Mouse (Mus musculus) myocyte (in vitro differentiated cells): ENCODE data around the gene Nalcn. TPM values are rescaled to one million over a fixed set of nuclear protein-coding genes. Genes with fewer than 3 reads are reported as not detected.

Source experiments
- H3K27me3 ChIP-seq: one replicate; pipeline ENCODE4 v1.6.1; 2011; ENCODE audit not compliant: control insufficient read depth, insufficient read depth, insufficient read length
- H3K36me3 ChIP-seq: one replicate; pipeline ENCODE4 v1.6.1; 2011; ENCODE audit not compliant: control insufficient read depth, insufficient read depth
- H3K4me2 ChIP-seq: one replicate; pipeline ENCODE4 v1.6.1; 2011; ENCODE audit warnings: low read depth, control low read depth
- H3K4me3 ChIP-seq: one replicate; pipeline ENCODE4 v1.5.1; 2011; ENCODE audit warnings: mild to moderate bottlenecking, control low read depth, moderate library complexity
- H3K79me2 ChIP-seq: one replicate; pipeline ENCODE4 v1.6.1; 2011; ENCODE audit not compliant: control insufficient read depth, insufficient read depth
- H3ac ChIP-seq: one replicate; pipeline ENCODE4 v1.6.1; 2011; ENCODE audit not compliant: control insufficient read depth, insufficient read length
- CEBPB ChIP-seq: IDR thresholded peaks from 2 replicates; pipeline ENCODE4 v1.6.1; 2011; ENCODE audit warnings: mild to moderate bottlenecking, moderate library complexity; ENCODE audit not compliant: poor library complexity, insufficient read depth, severe bottlenecking
- E2F4 ChIP-seq: IDR thresholded peaks from one replicate; pipeline ENCODE4 v1.6.1; 2011; ENCODE audit warnings: mild to moderate bottlenecking, control low read depth, moderate library complexity; ENCODE audit not compliant: insufficient read depth
- MAX ChIP-seq: IDR thresholded peaks from one replicate; pipeline ENCODE4 v1.6.1; 2011; ENCODE audit warnings: low read depth, mild to moderate bottlenecking, control low read depth
- MYOD1 ChIP-seq, 3 experiments: IDR thresholded peaks; one replicate each; pipeline ENCODE4 v1.6.1; 2011; ENCODE audit warnings: control low read depth in 2 of 3, low read depth in 2 of 3, mild to moderate bottlenecking in 2 of 3, moderate library complexity in 1 of 3; ENCODE audit not compliant: insufficient read length in 2 of 3, control insufficient read depth in 1 of 3
- MYOG ChIP-seq, 3 experiments: IDR thresholded peaks; one replicate each; pipeline ENCODE4 v1.6.1; 2011; ENCODE audit warnings: control low read depth in 2 of 3, low read depth in 2 of 3, mild to moderate bottlenecking in 2 of 3; ENCODE audit not compliant: insufficient read length in 2 of 3, control insufficient read depth in 1 of 3, insufficient read depth in 1 of 3
- POLR2A ChIP-seq: IDR thresholded peaks from one replicate; pipeline ENCODE4 v1.6.1; 2011; ENCODE audit warnings: low read depth, mild to moderate bottlenecking, control low read depth, moderate library complexity; ENCODE audit not compliant: insufficient read length
- POLR2AphosphoS2 ChIP-seq: IDR thresholded peaks from one replicate; pipeline ENCODE4 v1.6.1; 2011; ENCODE audit warnings: low read depth, control low read depth; ENCODE audit not compliant: insufficient read length
- REST ChIP-seq: IDR thresholded peaks from one replicate; pipeline ENCODE4 v1.6.1; 2011; ENCODE audit warnings: mild to moderate bottlenecking, control low read depth, moderate library complexity; ENCODE audit not compliant: insufficient read depth, insufficient read length
- SRF ChIP-seq: IDR thresholded peaks from one replicate; pipeline ENCODE4 v1.6.1; 2011; ENCODE audit warnings: low read depth; ENCODE audit not compliant: control insufficient read depth, insufficient read length
- TCF12 ChIP-seq: IDR thresholded peaks from one replicate; pipeline ENCODE4 v1.6.1; 2011; ENCODE audit warnings: mild to moderate bottlenecking, control low read depth; ENCODE audit not compliant: poor library complexity, insufficient read depth, severe bottlenecking
- TCF3 ChIP-seq: IDR thresholded peaks from one replicate; pipeline ENCODE4 v1.6.1; 2011; ENCODE audit warnings: low read depth, control low read depth; ENCODE audit not compliant: insufficient read length
- USF1 ChIP-seq: IDR thresholded peaks from one replicate; pipeline ENCODE4 v1.6.1; 2011; ENCODE audit warnings: low read depth, mild to moderate bottlenecking, control low read depth, moderate library complexity
- polyA plus RNA-seq: library from polyadenylated mRNA; unstranded; fragments of >200 nt; fragmentation: generic; extraction: Trizol; gene quantifications from one replicate; pipeline ENCODE4 v1.2.1, GENCODE M21; 2012; ENCODE audit warnings: missing spikeins

Nalcn gene
- polyA plus RNA-seq, 1 experiment, result 0.01 TPM

GRCm38 (mm10) chr14:123587412-123587811 is 39.5 kb downstream of the Nalcn start:
- no peak for TF ChIP-seq MAX
- TF ChIP-seq TCF3, result no peak
- TF ChIP-seq MYOD1 (IDR thresholded peaks at IDR 0.05; ENCODE audit: control insufficient read depth in 1 of 3, insufficient read length in 2 of 3, low read depth in 2 of 3), result no peak
- TF ChIP-seq USF1, result no peak
- TF ChIP-seq TCF12, result no peak
- no peak for TF ChIP-seq SRF
- TF ChIP-seq MYOG (IDR thresholded peaks at IDR 0.05; ENCODE audit: control insufficient read depth in 1 of 3, insufficient read depth in 1 of 3, insufficient read length in 2 of 3, low read depth in 2 of 3), result no peak
- no peak for TF ChIP-seq E2F4
- no peak for TF ChIP-seq POLR2AphosphoS2
- no peak for TF ChIP-seq POLR2A
- TF ChIP-seq CEBPB, result no peak
- H3K27me3 ChIP-seq, result no peaks in the 10 kb centered on the region
- H3K36me3 ChIP-seq, result no peaks in the 10 kb centered on the region
- no peak overlapping the region for H3K4me3 ChIP-seq
- no peak overlapping the region for H3ac ChIP-seq
- no peak overlapping the region for H3K4me2 ChIP-seq
- H3K79me2 ChIP-seq, result no peaks in the 10 kb centered on the region

DNA sequence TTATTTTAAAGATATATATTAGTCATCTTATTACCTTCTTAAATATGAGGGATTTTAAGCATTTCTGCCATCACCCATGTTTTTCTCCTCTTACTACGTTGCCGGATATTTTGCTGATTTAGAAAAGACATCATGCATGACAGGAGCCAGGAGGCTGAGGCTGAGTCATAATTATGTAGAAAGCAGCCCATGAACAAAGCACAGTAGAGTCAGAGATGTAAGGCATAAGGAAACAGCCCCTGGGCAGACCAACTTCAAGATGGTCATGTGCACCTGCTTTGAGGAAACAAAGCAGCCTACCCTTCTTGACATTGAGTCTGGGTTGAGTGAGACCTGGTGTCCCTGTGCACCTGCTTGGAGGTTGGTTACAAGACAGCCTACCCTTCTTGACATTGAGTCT is 44.5 kb downstream of the Nalcn start:
- Histone ChIP-seq H3ac (no peak overlapping the region), H3K4me2 (no peak overlapping the region), H3K4me3 (no peak overlapping the region), H3K27me3 (no peaks in the 10 kb centered on the region), H3K36me3 (no peaks in the 10 kb centered on the region), H3K79me2 (no peaks in the 10 kb centered on the region)
- TF ChIP-seq MYOD1 (IDR thresholded peaks at IDR 0.05; ENCODE audit: control insufficient read depth in 1 of 3, insufficient read length in 2 of 3, low read depth in 2 of 3), result no peak
- no peak for TF ChIP-seq MYOG (IDR thresholded peaks at IDR 0.05; ENCODE audit: control insufficient read depth in 1 of 3, insufficient read depth in 1 of 3, insufficient read length in 2 of 3, low read depth in 2 of 3)
- TF ChIP-seq REST, result no peak
- TF ChIP-seq POLR2A, result no peak
- no peak for TF ChIP-seq TCF3
- no peak for TF ChIP-seq CEBPB
- no peak for TF ChIP-seq USF1

DNA sequence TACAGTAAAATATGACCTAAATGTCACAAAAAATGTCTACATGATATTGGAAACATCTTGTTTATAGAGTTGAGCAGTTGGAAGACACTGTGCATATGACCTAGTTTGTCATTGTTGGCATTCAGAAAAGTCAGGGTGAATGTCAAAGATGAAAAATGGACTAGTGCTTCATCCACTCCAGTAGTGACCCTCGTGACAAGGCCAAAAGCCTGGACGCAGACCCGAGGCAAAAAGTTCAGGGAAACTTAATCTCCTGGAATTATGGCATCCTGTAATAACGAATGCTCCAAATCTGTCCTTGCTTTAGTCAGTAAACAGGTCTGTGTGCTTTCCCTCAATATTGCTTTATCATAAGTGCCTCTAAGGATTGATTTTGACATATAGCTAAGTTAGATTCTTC is 51.6 kb downstream of the Nalcn start:
- TF ChIP-seq MYOD1 (IDR thresholded peaks at IDR 0.05; ENCODE audit: control insufficient read depth in 1 of 3, insufficient read length in 2 of 3, low read depth in 2 of 3) (no peak), E2F4 (no peak), REST (no peak), POLR2AphosphoS2 (no peak), SRF (no peak), CEBPB (no peak), USF1 (no peak), TCF3 (no peak), MYOG (IDR thresholded peaks at IDR 0.05; ENCODE audit: control insufficient read depth in 1 of 3, insufficient read depth in 1 of 3, insufficient read length in 2 of 3, low read depth in 2 of 3) (no peak), MAX (no peak), TCF12 (no peak)
- H3K36me3 ChIP-seq, result no peaks in the 10 kb centered on the region
- no peak overlapping the region for H3ac ChIP-seq
- no peaks in the 10 kb centered on the region for H3K79me2 ChIP-seq
- H3K4me2 ChIP-seq, result no peak overlapping the region
- no peak overlapping the region for H3K4me3 ChIP-seq
- H3K27me3 ChIP-seq, result no peaks in the 10 kb centered on the region

DNA sequence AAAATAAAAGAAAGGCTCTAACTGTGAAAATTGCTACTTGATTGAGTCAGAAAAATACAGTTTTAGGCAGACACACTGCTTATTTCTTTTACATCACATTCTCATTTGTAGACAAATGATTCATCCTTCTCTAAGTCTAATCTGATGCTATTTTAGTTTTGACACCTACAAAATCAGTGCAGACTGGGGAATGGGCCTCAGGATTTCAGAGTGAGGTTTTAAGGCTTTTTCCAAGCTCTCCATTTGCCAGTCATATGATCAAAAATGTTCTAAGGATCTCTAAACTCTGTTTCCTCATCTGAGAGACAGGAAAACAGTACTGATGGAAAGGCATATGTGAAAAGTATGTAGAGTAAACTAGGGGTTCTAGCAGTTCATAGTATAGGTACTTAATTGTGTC is 52.0 kb downstream of the Nalcn start:
- H3K79me2 ChIP-seq, result no peaks in the 10 kb centered on the region
- no peaks in the 10 kb centered on the region for H3K27me3 ChIP-seq
- no peak overlapping the region for H3ac ChIP-seq
- TF ChIP-seq TCF12 (no peak), MAX (no peak), E2F4 (no peak), USF1 (no peak), MYOD1 (IDR thresholded peaks at IDR 0.05; ENCODE audit: control insufficient read depth in 1 of 3, insufficient read length in 2 of 3, low read depth in 2 of 3) (no peak), CEBPB (no peak), REST (no peak), SRF (no peak), POLR2A (no peak)
- no peak overlapping the region for H3K4me2 ChIP-seq
- H3K36me3 ChIP-seq, result no peaks in the 10 kb centered on the region
- H3K4me3 ChIP-seq, result no peak overlapping the region

- no peak for TF ChIP-seq POLR2A
- no peak for TF ChIP-seq TCF3
- TF ChIP-seq POLR2AphosphoS2, result no peak
- no peak for TF ChIP-seq MYOD1 (IDR thresholded peaks at IDR 0.05; ENCODE audit: control insufficient read depth in 1 of 3, insufficient read length in 2 of 3, low read depth in 2 of 3)
- TF ChIP-seq E2F4, result no peak
- TF ChIP-seq CEBPB, result no peak
- TF ChIP-seq SRF, result no peak
- TF ChIP-seq MYOG (IDR thresholded peaks at IDR 0.05; ENCODE audit: control insufficient read depth in 1 of 3, insufficient read depth in 1 of 3, insufficient read length in 2 of 3, low read depth in 2 of 3), result no peak
- no peaks in the 10 kb centered on the region for H3K36me3 ChIP-seq
- no peak overlapping the region for H3K4me3 ChIP-seq
Measured at GRCm38 (mm10) chr14:123566599-123566998, 60.3 kb downstream of the Nalcn start.

More at GRCm38 (mm10) chr14:123566599-123566998, 60.3 kb downstream of the Nalcn start:
- no peaks in the 10 kb centered on the region for H3K79me2 ChIP-seq
- no peak overlapping the region for H3ac ChIP-seq
- H3K27me3 ChIP-seq, result no peaks in the 10 kb centered on the region
- H3K4me2 ChIP-seq, result no peak overlapping the region
